Mouse (Mus musculus) layer of hippocampus, adult 9-11 months (tissue): ENCODE data around the gene A430005L14Rik.
"Not testable (repeated sequence)": the region's sequence is repeated elsewhere in the genome, so short reads cannot be mapped to it uniquely, and the experiment has no call there.

Experiments
- DNase-seq: peaks from one replicate; pipeline ENCODE4 v3.0.0; 2022

The A430005L14Rik gene

GRCm38 (mm10) chr4:153956569-153957405 lies at the start of gene A430005L14Rik:
Gene A430005L14Rik (plus strand): TSS chr4:153957237.
- peak; percentile 98 for DNase-seq

GRCm38 (mm10) chr4:153907573-153907972 lies 49.5 kb upstream of the A430005L14Rik start:
- DNase-seq: no peak

- DNase-seq: no peak
These were observed 43.4 kb upstream of the A430005L14Rik start for GRCm38 (mm10) chr4:153913635-153914034.

- peak; percentile 16 for DNase-seq
These were observed 39.1 kb upstream of the A430005L14Rik start for GRCm38 (mm10) chr4:153917773-153918500.

- no peak for DNase-seq
These were observed 36.4 kb upstream of the A430005L14Rik start for GRCm38 (mm10) chr4:153920517-153921233.

GRCm38 (mm10) chr4:153922090-153922489 lies 34.9 kb upstream of the A430005L14Rik start:
- DNase-seq: not testable (repeated sequence)

GRCm38 (mm10) chr4:153928772-153929299 lies 28.2 kb upstream of the A430005L14Rik start:
- no peak for DNase-seq

- no peak for DNase-seq
These were observed 27.6 kb upstream of the A430005L14Rik start for GRCm38 (mm10) chr4:153929425-153929824.

GRCm38 (mm10) chr4:153929921-153930320 lies 27.1 kb upstream of the A430005L14Rik start:
- peak; percentile 74 for DNase-seq

- DNase-seq: no peak
These were observed 13.8 kb upstream of the A430005L14Rik start for GRCm38 (mm10) chr4:153943243-153943642.

- DNase-seq: no peak
These were observed 12.8 kb upstream of the A430005L14Rik start for GRCm38 (mm10) chr4:153944261-153944660.

GRCm38 (mm10) chr4:153945741-153946140 lies 11.3 kb upstream of the A430005L14Rik start:
- no peak for DNase-seq

- no peak for DNase-seq
These were observed 6.7 kb upstream of the A430005L14Rik start for GRCm38 (mm10) chr4:153950372-153950771.

- no peak for DNase-seq
These were observed 5.9 kb upstream of the A430005L14Rik start for GRCm38 (mm10) chr4:153951150-153951549.

- no peak for DNase-seq
These were observed 5.3 kb upstream of the A430005L14Rik start for GRCm38 (mm10) chr4:153951692-153952091.

- DNase-seq: no peak
These were observed 1.4 kb upstream of the A430005L14Rik start for GRCm38 (mm10) chr4:153955651-153956050.

- no peak for DNase-seq
These were observed 610 bp downstream of the A430005L14Rik start for GRCm38 (mm10) chr4:153957444-153958250.

- DNase-seq: peak; percentile 61
These were observed 5.6 kb downstream of the A430005L14Rik start for GRCm38 (mm10) chr4:153962631-153963030.

- DNase-seq: no peak
These were observed 9.6 kb downstream of the A430005L14Rik start for GRCm38 (mm10) chr4:153966651-153967050.

- DNase-seq: no peak
These were observed 10.5 kb downstream of the A430005L14Rik start for GRCm38 (mm10) chr4:153967556-153967955.

- DNase-seq: no peak
These were observed 11.0 kb downstream of the A430005L14Rik start for GRCm38 (mm10) chr4:153968063-153968462.
